Mouse (Mus musculus) testis, adult 2 months (tissue): Measurements from ENCODE around the gene Rhof. TPM values are rescaled to one million over a fixed set of nuclear protein-coding genes. Genes with fewer than 3 reads are reported as not detected.

Experiments
- H3K27ac ChIP-seq: fragments of 200-500 bp; 2 replicates; pipeline ENCODE4 v1.5.1; 2012; ENCODE audit warnings: low read depth, low read length; ENCODE audit not compliant: control insufficient read depth, insufficient read depth
- H3K27me3 ChIP-seq: fragments of 200-500 bp; 2 replicates; pipeline ENCODE4 v1.6.1; 2012; ENCODE audit warnings: mild to moderate bottlenecking, low read length, moderate library complexity; ENCODE audit not compliant: control insufficient read depth, insufficient read depth
- H3K36me3 ChIP-seq: fragments of 200-500 bp; 2 replicates; pipeline ENCODE4 v1.6.1; 2012; ENCODE audit warnings: mild to moderate bottlenecking, low read length; ENCODE audit not compliant: control insufficient read depth, insufficient read depth
- H3K4me1 ChIP-seq: fragments of 200-500 bp; 2 replicates; pipeline ENCODE4 v1.6.1; 2012; ENCODE audit warnings: low read length; ENCODE audit not compliant: control insufficient read depth, insufficient read depth
- H3K4me3 ChIP-seq: fragments of 200-500 bp; 2 replicates; pipeline ENCODE4 v1.5.1; 2012; ENCODE audit warnings: low read depth, mild to moderate bottlenecking, low read length, moderate library complexity, mixed read lengths; ENCODE audit not compliant: control insufficient read depth
- CTCF ChIP-seq: fragments of 200-500 bp; IDR thresholded peaks from 2 replicates; pipeline ENCODE4 v1.5.1; 2012; ENCODE audit warnings: low read depth, mild to moderate bottlenecking, inconsistent platforms, low read length, moderate library complexity; ENCODE audit not compliant: control insufficient read depth, insufficient read depth, insufficient replicate concordance
- POLR2A ChIP-seq: fragments of 200-500 bp; IDR thresholded peaks from 2 replicates; pipeline ENCODE4 v1.6.1; 2012; ENCODE audit warnings: low read depth, mild to moderate bottlenecking, inconsistent platforms, low read length, moderate library complexity; ENCODE audit not compliant: control insufficient read depth
- polyA plus RNA-seq: library from polyadenylated mRNA; depleted of rRNA; stranded (reverse); fragments of >200 nt; gene quantifications from 2 replicates; pipeline ENCODE4 v1.2.3, GENCODE M21; 2012

Rhof gene
- polyA plus RNA-seq, 1 experiment: 0.78 TPM

GRCm38 (mm10) chr5:123130030-123130813 lies 2.3 kb downstream of the Rhof start:
- no peak overlapping the region for H3K4me3 ChIP-seq
- peaks cover 19% of the 10 kb centered on the region for H3K4me1 ChIP-seq
- TF ChIP-seq POLR2A: no peak
- TF ChIP-seq CTCF: no peak
- no peak overlapping the region for H3K27ac ChIP-seq
- H3K27me3 ChIP-seq: no peaks in the 10 kb centered on the region
- H3K36me3 ChIP-seq: no peaks in the 10 kb centered on the region

GRCm38 (mm10) chr5:123129170-123129757 lies 3.2 kb downstream of the Rhof start:
- no peaks in the 10 kb centered on the region for H3K36me3 ChIP-seq
- TF ChIP-seq POLR2A (no peak), CTCF (no peak)
- no peak overlapping the region for H3K4me3 ChIP-seq
- peaks cover 13% of the 10 kb centered on the region for H3K4me1 ChIP-seq
- no peak overlapping the region for H3K27ac ChIP-seq
- no peaks in the 10 kb centered on the region for H3K27me3 ChIP-seq

GRCm38 (mm10) chr5:123128426-123129169 lies 3.9 kb downstream of the Rhof start:
- H3K4me3 ChIP-seq: no peak overlapping the region
- TF ChIP-seq CTCF: no peak
- no peak for TF ChIP-seq POLR2A
- H3K36me3 ChIP-seq: no peaks in the 10 kb centered on the region
- H3K4me1 ChIP-seq: peaks cover 11% of the 10 kb centered on the region
- H3K27me3 ChIP-seq: no peaks in the 10 kb centered on the region
- H3K27ac ChIP-seq: no peak overlapping the region

- Histone ChIP-seq H3K27me3 (no peaks in the 10 kb centered on the region), H3K27ac (no peak overlapping the region), H3K4me3 (no peak overlapping the region), H3K4me1 (peaks cover 4% of the 10 kb centered on the region), H3K36me3 (no peaks in the 10 kb centered on the region)
- TF ChIP-seq POLR2A (no peak), CTCF (no peak)
These were observed 5.5 kb downstream of the Rhof start for GRCm38 (mm10) chr5:123127031-123127430.

- H3K4me3 ChIP-seq: no peak overlapping the region
- no peaks in the 10 kb centered on the region for H3K27me3 ChIP-seq
- no peaks in the 10 kb centered on the region for H3K4me1 ChIP-seq
- H3K27ac ChIP-seq: no peak overlapping the region
- no peaks in the 10 kb centered on the region for H3K36me3 ChIP-seq
- TF ChIP-seq CTCF (no peak), POLR2A (no peak)
These were observed 6.7 kb downstream of the Rhof start for GRCm38 (mm10) chr5:123125638-123126406.

GRCm38 (mm10) chr5:123125105-123125504 lies 7.4 kb downstream of the Rhof start:
- TF ChIP-seq CTCF: no peak
- no peak for TF ChIP-seq POLR2A
- Histone ChIP-seq H3K27me3 (no peaks in the 10 kb centered on the region), H3K4me3 (no peak overlapping the region), H3K4me1 (no peaks in the 10 kb centered on the region), H3K27ac (no peak overlapping the region), H3K36me3 (no peaks in the 10 kb centered on the region)
